Mouse (Mus musculus): ENCODE measurements around the gene Zfp800. TPM values are rescaled to one million over a fixed set of nuclear protein-coding genes. Genes with fewer than 3 reads are reported as not detected.

The Zfp800 gene
- total RNA-seq, 2 experiments from 2014 or later, result 20.7 to 25.7 TPM

DNA sequence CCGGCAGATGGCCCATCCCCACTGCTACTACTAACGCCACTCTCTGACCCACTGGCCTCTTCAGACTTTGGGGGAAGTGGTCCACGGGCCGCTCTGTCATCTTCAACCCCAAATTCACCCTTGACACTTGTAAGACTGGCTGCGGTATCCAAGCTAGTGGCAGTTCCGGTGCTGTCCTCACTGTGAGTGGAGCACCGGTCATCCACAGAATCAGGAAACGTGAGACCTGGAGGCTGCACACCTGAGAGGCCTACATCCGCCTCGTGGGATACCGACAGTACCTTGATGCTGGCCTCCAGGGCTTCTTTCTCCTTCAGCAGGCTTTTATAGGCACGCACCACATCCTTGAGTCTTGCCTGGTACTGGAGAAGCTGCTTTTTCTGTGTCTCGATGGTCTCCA, 23.1 kb upstream of the Zfp800 start:
- no peak for TF ChIP-seq CTCF (conservative IDR thresholded peaks at IDR 0.05)
- Histone ChIP-seq H3K4me3 (peak overlapping the region; percentile 73), H3K27ac (peak overlapping the region; percentile 85)
- DNase-seq (ENCODE audit: low spot score in 2 of 2), result no peak

DNA sequence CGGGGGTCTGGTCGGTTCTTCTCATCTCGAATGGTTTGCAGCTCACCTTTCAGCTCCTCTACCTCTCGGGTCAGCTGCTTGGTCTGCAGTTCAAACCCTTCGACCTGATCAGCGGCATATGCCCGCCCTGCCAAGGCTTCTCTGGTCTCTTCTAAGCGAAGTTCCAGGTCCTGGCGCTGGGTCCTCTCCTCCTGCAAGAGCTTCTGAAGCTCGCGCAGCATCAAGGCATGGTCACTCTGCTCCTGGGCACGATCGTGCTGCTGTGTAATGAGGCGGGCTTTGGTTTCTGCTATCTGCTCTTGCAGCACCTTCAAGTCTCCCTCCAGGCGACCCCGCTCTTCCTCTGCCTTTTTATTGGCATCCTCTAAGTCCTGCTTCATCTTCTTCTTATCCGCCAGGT, 22.6 kb upstream of the Zfp800 start:
- H3K4me3 ChIP-seq, result peak overlapping the region; percentile 73
- DNase-seq (ENCODE audit: low spot score in 2 of 2), result no peak
- TF ChIP-seq CTCF (conservative IDR thresholded peaks at IDR 0.05), result no peak
- no peak overlapping the region for H3K27ac ChIP-seq

DNA sequence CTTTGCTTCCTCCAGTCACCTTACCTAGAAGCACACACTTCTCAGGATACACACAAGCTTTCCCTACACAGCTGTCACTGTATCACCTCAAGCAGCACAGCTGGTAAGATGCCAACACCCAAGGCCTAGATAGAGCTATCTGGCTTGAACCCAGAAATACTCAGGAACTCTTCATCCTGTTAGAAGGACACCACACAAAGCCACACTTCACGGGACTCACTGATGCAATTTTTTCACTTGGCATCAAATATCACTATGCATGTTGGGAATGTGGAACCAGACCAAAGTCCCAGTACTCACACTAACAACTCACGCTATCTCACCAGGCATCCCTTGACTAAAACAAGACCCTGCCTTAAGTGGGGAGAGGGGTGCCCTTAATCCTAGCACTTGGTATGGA, 21.9 kb upstream of the Zfp800 start:
- Histone ChIP-seq H3K27ac (no peak overlapping the region; the same call in 1 of the 2 replicates), H3K4me3 (peak overlapping the region; percentile 73)
- no peak for TF ChIP-seq CTCF (conservative IDR thresholded peaks at IDR 0.05)
- no peak for DNase-seq (ENCODE audit: low spot score in 2 of 2)

DNA sequence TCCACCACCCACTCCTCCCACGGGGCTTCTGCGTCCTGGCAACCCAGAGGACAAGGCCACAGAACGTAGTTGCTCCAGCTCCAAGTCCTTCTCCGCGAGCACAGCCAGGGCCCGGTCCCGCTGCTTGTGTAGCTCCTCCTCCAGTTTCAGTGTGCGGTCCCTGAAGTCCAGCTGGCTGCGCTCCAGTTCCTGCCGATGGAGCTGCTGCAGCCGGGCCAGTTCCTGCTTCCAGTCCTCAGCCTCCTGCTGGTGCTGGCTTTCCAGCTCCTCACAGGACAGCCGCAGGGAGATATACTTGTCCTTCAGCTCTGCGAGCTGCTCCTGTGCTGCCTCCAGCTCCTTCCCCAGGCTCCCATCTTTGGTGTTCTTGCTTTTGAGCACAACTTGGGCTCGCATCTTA, 20.6 kb upstream of the Zfp800 start:
- Histone ChIP-seq H3K27ac (peak overlapping the region; percentile 77), H3K4me3 (peak overlapping the region; percentile 2; the same call in 1 of the 2 replicates)
- DNase-seq (ENCODE audit: low spot score in 2 of 2), result peak; percentile 49 to 63
- TF ChIP-seq CTCF (conservative IDR thresholded peaks at IDR 0.05), result peak; percentile 37

DNA sequence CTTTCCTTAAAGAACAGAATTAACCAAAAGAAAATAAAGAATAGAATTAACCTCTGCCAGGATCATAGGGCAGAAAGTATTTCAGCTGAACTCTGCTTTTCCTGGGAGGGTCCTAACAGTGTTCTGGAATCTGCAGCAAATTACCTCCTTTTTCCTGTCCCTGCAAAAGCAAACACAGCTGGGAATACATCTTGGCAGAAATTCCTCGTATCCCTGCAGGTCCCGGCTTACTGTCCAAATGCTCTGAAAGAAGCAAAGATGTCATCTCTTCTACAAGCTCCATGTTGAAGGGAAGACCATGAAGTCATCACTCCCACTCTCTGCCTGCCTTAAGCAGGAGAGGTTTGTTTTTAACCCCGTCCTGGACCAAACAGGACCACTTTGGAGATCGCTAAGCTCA, 19.2 kb upstream of the Zfp800 start:
- no peak for TF ChIP-seq CTCF (conservative IDR thresholded peaks at IDR 0.05)
- Histone ChIP-seq H3K4me3 (no peak overlapping the region), H3K27ac (peak overlapping the region; percentile 77; the same call in 1 of the 2 replicates)
- DNase-seq (ENCODE audit: low spot score in 2 of 2), result no peak

DNA sequence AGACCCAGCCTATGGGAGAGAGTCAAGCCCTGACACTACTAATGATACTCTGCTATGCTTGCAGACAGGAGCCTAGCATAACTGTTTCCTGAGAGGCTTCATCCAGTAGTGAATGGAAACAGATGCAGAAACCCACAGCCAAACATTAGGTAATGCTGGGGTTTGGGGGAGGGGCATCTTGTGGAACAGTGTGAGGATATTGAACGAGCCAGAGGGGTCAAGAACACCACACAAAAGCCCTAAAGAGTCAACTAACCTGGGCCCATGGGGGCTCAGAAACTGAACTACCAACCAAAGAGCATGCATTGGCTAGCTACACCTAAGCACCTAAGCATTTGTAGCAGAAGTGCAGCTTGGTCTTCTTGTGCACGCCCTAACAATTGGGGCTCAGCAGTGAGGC, 13.4 kb upstream of the Zfp800 start:
- Histone ChIP-seq H3K27ac (no peak overlapping the region), H3K4me3 (no peak overlapping the region)
- DNase-seq (ENCODE audit: low spot score in 2 of 2), result no peak
- no peak for TF ChIP-seq CTCF (conservative IDR thresholded peaks at IDR 0.05)

DNA sequence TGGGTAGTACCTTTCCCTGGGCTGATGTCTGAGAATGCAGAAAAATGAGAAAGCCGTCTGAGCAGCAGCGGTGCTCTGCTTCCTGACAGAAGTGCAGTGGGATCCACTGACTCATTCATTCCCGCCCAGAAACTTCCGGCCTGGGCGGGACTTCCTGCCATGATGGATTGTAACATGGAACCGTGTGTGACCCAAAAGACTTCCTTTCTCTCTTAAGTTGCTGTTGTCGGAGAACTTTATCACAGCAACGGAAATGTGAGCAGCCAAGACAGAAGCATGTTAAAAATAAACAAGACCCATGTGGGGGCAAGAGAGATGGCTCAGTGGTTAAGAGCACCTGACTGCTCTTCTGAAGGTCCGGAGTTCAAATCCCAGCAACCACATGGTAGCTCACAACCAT, 12.2 kb upstream of the Zfp800 start:
- no peak for DNase-seq (ENCODE audit: low spot score in 2 of 2)
- no peak for TF ChIP-seq CTCF (conservative IDR thresholded peaks at IDR 0.05)
- Histone ChIP-seq H3K4me3 (no peak overlapping the region), H3K27ac (no peak overlapping the region)

DNA sequence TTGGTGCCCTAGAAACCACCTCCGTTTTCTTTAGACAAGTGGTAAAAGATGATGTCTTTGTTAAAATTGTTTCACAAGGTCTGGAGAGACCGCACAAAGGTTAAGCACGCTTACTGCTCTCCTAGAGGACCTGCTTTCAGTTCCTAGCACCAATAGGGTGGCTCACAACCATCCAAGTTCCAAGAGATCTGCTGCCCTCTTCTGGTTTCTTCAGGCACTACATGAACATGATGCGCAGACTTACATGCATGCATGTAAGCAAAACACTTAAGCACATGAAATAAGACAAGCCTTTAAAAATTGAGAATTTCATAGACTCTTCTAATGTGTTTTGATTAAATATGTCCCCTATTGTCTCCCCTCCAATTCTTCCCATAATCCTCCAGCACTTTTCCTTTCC, 2.0 kb upstream of the Zfp800 start:
- peak; percentile 59 for TF ChIP-seq CTCF (conservative IDR thresholded peaks at IDR 0.05)
- Histone ChIP-seq H3K4me3 (no peak overlapping the region), H3K27ac (no peak overlapping the region)
- DNase-seq (ENCODE audit: low spot score in 2 of 2), result no peak

DNA sequence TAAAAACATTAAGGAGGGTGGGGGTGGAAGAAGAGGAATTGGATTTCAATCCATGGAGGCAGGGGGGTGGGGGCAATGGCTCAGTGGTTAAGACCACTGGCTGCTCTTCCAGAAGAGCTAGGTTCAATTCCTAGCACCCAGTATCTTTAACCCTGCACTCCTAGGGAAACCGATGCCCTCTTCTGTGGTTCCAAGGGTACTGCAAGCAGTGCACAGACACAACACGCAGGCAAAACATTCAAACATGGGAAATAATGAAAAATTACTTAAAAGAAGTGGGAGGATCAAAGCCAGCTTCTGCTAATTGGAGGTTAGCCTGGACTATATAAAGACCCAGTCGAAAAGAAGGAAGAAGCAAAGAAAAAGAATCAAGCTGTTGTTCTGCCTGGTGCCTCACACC, 921 bp upstream of the Zfp800 start:
- H3K4me3 ChIP-seq, result no peak overlapping the region
- no peak for DNase-seq (ENCODE audit: low spot score in 2 of 2)
- TF ChIP-seq CTCF (conservative IDR thresholded peaks at IDR 0.05), result peak; percentile 62
- H3K27ac ChIP-seq, result no peak overlapping the region

DNA sequence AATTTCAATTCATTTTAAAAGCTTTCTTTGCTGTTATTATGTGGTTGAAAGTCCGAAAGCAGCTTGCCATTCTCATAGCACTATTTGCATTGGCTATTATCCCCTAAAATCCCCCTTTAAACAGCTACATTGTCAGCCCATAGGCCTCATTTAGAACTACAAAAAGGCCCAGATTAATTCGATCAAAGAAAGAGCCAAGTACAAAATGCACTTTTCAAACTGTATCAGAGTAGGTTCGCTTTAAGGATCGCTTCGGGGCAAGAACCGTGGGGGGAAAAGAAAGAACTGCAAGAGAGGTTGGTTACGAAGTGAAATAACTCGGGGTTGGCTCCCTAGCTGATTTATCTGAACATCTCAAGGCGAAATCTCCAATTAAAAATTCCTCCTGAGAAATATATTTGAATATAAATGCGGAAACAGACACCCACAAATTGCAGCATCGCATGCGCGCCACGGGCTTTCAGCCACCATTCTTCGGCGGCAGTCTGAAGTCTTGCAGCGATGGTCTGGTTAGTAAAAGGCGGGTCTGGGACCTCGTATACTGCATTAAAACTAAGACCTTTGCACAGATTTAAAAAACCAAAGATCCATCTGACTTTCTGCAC, 850 bp downstream of the Zfp800 start:
- peak overlapping the region; percentile 56 for H3K4me3 ChIP-seq
- H3K27ac ChIP-seq, result 0 out of 2 replicates have a peak overlapping the region, but pooled peaks have one; percentile 5
- TF ChIP-seq CTCF (conservative IDR thresholded peaks at IDR 0.05), result no peak
- no peak for DNase-seq (ENCODE audit: low spot score in 2 of 2)

DNA sequence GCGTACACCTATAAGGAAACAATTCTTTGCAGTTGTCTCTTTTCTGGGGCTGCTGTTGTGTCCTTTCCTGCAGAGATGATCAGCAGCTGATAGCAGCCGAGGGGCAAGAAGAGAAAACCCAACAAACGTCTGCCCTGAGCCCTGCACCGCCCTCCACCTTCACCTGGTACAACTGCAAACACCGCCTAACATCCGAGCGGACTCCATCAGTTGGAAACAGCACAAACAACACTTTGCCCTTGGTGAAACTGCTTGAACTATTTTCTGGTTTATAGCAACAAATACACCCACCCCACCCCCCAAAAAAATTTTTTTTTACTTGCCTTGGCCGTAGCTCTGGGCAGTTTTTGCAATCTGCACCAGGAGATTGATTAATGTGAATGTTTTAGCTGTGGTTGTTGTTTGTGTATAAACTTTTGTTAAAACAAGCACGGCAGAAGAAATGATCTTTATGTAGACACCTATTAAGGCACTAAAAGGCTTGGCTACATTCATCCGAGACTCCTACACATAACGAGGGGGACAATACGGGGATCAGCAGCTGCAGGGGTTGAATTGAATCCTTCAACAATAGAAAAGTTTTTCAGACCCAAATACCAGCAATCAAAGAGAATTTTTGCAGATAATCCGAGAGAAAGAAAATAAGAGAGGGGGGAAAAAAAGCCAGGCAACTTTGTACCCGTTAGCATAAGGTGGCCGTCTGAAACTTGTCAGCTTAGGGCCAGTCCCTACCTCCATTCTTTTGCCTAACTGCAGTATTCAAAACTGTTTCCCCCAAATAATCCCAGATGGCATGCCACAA, 1.6 kb downstream of the Zfp800 start:
- no peak for DNase-seq (ENCODE audit: low spot score in 2 of 2)
- Histone ChIP-seq H3K4me3 (peak overlapping the region; percentile 56), H3K27ac (0 out of 2 replicates have a peak overlapping the region, but pooled peaks have one; percentile 5)
- no peak for TF ChIP-seq CTCF (conservative IDR thresholded peaks at IDR 0.05)

DNA sequence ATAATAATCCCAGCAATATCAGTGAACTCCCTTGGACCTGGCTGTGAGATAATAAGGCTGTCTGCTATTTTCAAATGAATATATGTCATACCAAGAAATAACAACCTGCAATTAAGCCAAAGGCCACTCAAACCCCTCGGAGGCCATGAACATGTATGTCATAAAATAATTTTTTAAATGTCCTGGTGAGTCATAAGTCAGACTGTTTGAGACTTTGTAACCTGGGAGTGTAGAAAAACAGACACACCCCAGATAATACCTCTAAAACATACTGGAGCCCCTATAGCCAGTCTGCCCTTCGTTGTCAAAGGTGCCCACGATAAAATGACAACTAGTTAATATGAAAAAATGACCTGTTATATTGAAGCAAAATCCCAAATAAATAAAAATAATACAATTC, 8.8 kb downstream of the Zfp800 start:
- H3K4me3 ChIP-seq, result no peak overlapping the region
- TF ChIP-seq CTCF (conservative IDR thresholded peaks at IDR 0.05), result no peak
- H3K27ac ChIP-seq, result no peak overlapping the region
- no peak for DNase-seq (ENCODE audit: low spot score in 2 of 2)

DNA sequence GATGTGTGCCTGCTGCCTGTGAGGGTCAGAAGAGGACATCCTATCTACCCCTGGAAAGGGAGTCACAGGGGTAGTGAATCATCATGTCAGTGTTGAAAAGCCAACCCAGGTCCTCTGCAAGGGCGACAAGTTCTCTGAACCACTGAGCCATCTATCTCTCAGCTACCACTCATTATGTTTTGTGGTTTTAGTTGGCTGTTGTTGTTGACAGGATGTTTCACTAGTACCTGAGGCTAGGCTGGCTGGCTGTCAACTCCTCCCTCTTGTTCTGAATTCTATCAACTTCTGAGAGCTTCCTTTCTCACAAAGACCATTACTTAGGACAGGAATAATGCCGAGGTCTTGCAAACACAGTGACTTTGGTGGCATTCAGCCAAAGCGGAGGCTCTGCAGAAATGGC, 12.6 kb downstream of the Zfp800 start:
- Histone ChIP-seq H3K27ac (no peak overlapping the region), H3K4me3 (no peak overlapping the region)
- no peak for TF ChIP-seq CTCF (conservative IDR thresholded peaks at IDR 0.05)
- no peak for DNase-seq (ENCODE audit: low spot score in 2 of 2)

DNA sequence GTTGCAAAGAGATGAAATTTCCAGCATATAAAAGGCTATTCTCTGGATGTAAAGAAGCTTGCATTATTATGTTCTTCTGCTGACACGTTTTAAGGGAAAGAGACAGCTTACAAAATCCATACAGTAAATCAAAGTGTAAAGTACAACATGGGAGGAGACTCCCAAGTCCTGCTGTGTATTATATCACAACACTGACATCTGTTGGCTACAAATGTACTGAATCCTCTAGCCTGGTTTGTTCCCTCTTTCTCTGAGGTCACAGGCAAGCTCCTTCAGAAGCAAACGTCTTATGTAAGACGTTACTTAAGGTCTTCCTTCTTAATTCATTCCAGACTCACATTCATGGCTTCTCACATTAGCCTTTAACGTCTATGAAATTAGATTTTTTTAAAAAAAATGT, 15.8 kb downstream of the Zfp800 start:
- peak; percentile 65 for TF ChIP-seq CTCF (conservative IDR thresholded peaks at IDR 0.05)

More for the DNA sequence above, 15.8 kb downstream of the Zfp800 start:
- no peak overlapping the region for H3K4me3 ChIP-seq
- H3K27ac ChIP-seq, result no peak overlapping the region
- DNase-seq (ENCODE audit: low spot score in 2 of 2), result no peak

All from layer of hippocampus, adult 2 months (tissue).